Mouse (Mus musculus) stomach, postnatal 0 days (tissue): Measurements from ENCODE around the gene Gm960. TPM values are rescaled to one million over a fixed set of nuclear protein-coding genes. Genes with fewer than 3 reads are reported as not detected.

Experiments
- ATAC-seq: fragments of 200-750 bp; cut with Nextera tagmentation; 2 replicates; pipeline ENCODE4 v1.8.0; 2017; ENCODE audit not compliant: low FRiP score, low TSS enrichment
- DNase-seq: peaks from one replicate; pipeline ENCODE4 v3.0.0-alpha.2; 2016; ENCODE audit warnings: low spot score
- H3K27ac ChIP-seq: fragments of 300-500 bp; sonication (generic); replicated peaks from 2 replicates; pipeline ENCODE4 v1.5.1; 2014; ENCODE audit warnings: mild to moderate bottlenecking, control low read depth
- H3K27me3 ChIP-seq: fragments of 300-500 bp; sonication (generic); 2 replicates; pipeline ENCODE4 v1.6.1; 2014; ENCODE audit warnings: low read length; ENCODE audit not compliant: control insufficient read depth, insufficient read depth
- H3K36me3 ChIP-seq: fragments of 300-500 bp; sonication (generic); 2 replicates; pipeline ENCODE4 v1.6.1; 2014; ENCODE audit warnings: low read length, mixed read lengths; ENCODE audit not compliant: control insufficient read depth, insufficient read depth
- H3K4me1 ChIP-seq: fragments of 300-500 bp; sonication (generic); replicated peaks from 2 replicates; pipeline ENCODE4 v1.6.1; 2014; ENCODE audit warnings: antibody characterized with exemption; ENCODE audit not compliant: control insufficient read depth, insufficient read depth
- H3K4me2 ChIP-seq: fragments of 300-500 bp; sonication (generic); replicated peaks from 2 replicates; pipeline ENCODE4 v1.6.1; 2014; ENCODE audit warnings: low read depth, mild to moderate bottlenecking, control low read depth, moderate library complexity
- H3K4me3 ChIP-seq: fragments of 300-500 bp; sonication (generic); 2 replicates; pipeline ENCODE4 v1.5.1; 2014; ENCODE audit warnings: low read depth, low read length, control low read depth
- H3K9ac ChIP-seq: fragments of 300-500 bp; sonication (generic); 2 replicates; pipeline ENCODE4 v1.6.1; 2014; ENCODE audit warnings: mild to moderate bottlenecking, low read length, control low read depth, mixed read lengths
- H3K9me3 ChIP-seq: fragments of 300-500 bp; sonication (generic); 2 replicates; pipeline ENCODE4 v1.6.1; 2016; ENCODE audit warnings: low read length; ENCODE audit not compliant: control insufficient read depth
- CTCF ChIP-seq: IDR thresholded peaks from 2 replicates; pipeline ENCODE4 v1.5.1; 2016; ENCODE audit warnings: antibody characterized with exemption, low read depth, mild to moderate bottlenecking, moderate library complexity
- EP300 ChIP-seq: optimal IDR thresholded peaks from 2 replicates; pipeline ENCODE3; 2016; ENCODE audit warnings: antibody characterized with exemption
- WGBS: fragments of 180-500 bp; shearing (Covaris S2); extraction: QIAGEN DNeasy Blood & Tissue Kit; methylation state at CpG from one replicate; pipeline ENCODE4 v1.1.7; 2014; 5-methylcytosine and 5-hydroxymethylcytosine counted together
- polyA plus RNA-seq: library from polyadenylated mRNA; unstranded; fragments of >200 nt; fragmentation: Nextera tagmentation; extraction: Ambion mirVana; gene quantifications from 2 replicates; pipeline ENCODE4 v1.2.1, GENCODE M21; 2015

Gm960 gene
- polyA plus RNA-seq, 1 experiment from 2014 or later, result 2.3 TPM

DNA sequence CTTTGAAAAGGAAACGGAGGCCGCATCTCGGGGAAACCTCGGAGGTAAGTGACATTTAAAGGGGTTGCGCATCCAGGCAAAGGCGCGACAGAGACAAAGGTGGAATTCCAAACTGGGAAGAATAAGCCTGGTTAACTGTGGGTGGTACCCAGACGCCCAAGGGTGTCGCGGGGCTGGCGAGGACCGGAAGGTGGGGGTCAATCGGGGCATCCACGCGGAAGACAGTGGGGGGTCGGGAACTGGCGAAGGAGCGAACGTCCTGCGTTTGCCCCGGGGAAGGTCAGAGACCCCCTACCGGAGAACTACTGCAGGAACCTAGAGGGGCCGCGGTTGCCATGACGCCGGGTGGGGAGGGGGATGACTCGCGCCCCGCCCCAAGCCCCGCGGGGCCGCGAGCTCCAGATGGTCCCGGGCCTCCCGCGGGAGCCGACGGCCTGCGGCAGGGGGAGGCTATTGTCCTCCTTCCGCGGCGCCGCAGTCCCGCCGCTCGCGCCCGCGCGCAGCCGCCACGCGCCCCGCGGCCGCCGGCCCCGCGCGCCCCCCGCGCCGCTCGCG, 13.2 kb upstream of the Gm960 start:
- H3K27me3 ChIP-seq, result peaks cover 16% of the 10 kb centered on the region; the same call in 1 of the 2 replicates
- peak overlapping the region; percentile 55 for H3K9ac ChIP-seq
- H3K4me1 ChIP-seq, result no peaks in the 10 kb centered on the region
- 1% methylated on average over 41 of the region's 65 CpGs for WGBS
- no peak overlapping the region for H3K27ac ChIP-seq
- TF ChIP-seq EP300 (no peak), CTCF (no peak)
- no peaks in the 10 kb centered on the region for H3K36me3 ChIP-seq
- H3K9me3 ChIP-seq, result no peaks in the 10 kb centered on the region
- peak overlapping the region; percentile 51 for H3K4me3 ChIP-seq
- DNase-seq (no peak), ATAC-seq (no peak)
- H3K4me2 ChIP-seq, result peak overlapping the region; percentile 92

DNA sequence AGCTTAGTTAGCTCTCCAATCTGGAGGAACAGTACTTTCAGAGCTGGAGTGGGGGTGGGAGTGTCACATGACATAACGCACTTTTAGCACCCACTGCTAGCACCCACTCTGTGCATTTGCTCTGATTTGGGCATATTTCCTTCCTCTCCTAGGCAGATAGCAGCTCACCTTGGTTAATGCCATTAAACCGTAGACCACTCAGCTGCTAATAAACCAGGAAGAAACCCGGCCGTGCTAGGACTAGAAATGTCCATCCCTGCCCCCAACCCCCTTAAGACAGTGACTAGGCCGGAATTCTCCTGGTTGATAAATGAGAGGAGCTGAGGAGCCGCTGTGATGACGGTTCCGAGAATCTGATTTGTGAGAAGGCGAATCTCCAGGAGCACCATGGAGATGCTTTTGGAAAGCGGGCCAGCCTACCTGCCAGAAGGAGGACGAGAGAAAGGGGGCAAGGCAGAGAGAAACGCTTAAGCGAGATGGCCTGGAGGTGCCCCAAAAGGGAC, 12.7 kb upstream of the Gm960 start, which contains the start of gene Sptbn2:
Sptbn2 (plus strand) TSS at position 70 of the 503 bp plus-strand sequence.
- Histone ChIP-seq H3K27me3 (peaks cover 16% of the 10 kb centered on the region; the same call in 1 of the 2 replicates), H3K9ac (peak within 1 kb of the TSS; percentile 55), H3K4me3 (peak within 1 kb of the TSS; percentile 51), H3K9me3 (no peaks in the 10 kb centered on the region), H3K36me3 (no peaks in the 10 kb centered on the region), H3K27ac (no peak within 1 kb of the TSS), H3K4me2 (peak within 1 kb of the TSS; percentile 92), H3K4me1 (no peaks in the 10 kb centered on the region)
- WGBS, result 31% methylated on average over 13 of the region's 13 CpGs
- TF ChIP-seq EP300 (no peak), CTCF (no peak)
- DNase-seq, result no peak
- no peak for ATAC-seq

DNA sequence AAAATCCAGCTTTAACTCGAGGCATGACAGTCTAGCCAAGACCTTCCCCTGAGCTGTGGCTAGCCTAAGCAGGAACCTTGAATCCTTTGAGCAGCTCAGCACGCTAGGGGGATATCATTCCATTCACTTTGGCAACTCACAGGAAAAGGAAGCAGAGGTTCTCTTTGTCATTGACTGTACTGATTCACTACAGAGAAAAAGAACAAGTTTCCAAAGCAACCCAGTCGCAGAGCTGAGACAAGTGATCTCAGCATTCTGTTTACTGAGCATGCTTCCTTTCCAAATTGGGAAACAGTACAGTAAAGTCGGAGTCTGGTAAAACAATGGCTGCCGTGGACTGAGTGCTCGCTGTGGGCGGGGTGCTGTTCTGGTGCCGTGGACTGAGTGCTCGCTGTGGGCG, 10.3 kb upstream of the Gm960 start:
- H3K27ac ChIP-seq, result no peak overlapping the region
- H3K4me2 ChIP-seq, result no peak overlapping the region
- WGBS, result 68% methylated on average over 10 of the region's 10 CpGs
- H3K9me3 ChIP-seq, result no peaks in the 10 kb centered on the region
- no peaks in the 10 kb centered on the region for H3K4me1 ChIP-seq
- peaks cover 16% of the 10 kb centered on the region; the same call in 1 of the 2 replicates for H3K27me3 ChIP-seq
- no peak overlapping the region for H3K9ac ChIP-seq
- no peaks in the 10 kb centered on the region for H3K36me3 ChIP-seq
- TF ChIP-seq CTCF (no peak), EP300 (no peak)
- no peak for ATAC-seq
- H3K4me3 ChIP-seq, result no peak overlapping the region
- DNase-seq, result no peak

DNA sequence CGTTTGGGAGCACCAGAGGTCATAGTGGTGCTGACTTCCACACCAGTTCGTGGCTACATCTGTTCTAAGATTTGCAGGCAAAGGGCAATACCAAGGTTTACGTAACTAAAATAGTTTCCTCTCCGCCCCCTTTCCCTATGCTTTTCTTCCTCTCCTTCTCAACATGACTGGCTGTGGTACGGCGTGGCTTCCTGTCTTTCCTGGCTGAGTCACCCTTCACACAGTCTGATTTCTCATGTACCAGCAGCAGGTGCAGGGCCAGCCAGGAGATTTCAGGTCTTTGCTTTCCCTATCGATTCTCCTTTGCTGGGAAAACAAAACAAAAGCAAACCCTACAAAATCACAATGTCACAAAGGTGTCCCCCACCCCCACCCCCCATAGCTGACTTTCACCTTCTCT, 2.8 kb upstream of the Gm960 start:
- ATAC-seq (peak; percentile 83), DNase-seq (peak; percentile 37)
- no peak overlapping the region for H3K4me3 ChIP-seq
- 0 out of 2 replicates have a peak, but pooled peaks cover 2% of the 10 kb centered on the region for H3K27me3 ChIP-seq
- H3K4me2 ChIP-seq, result no peak overlapping the region
- no peak overlapping the region for H3K9ac ChIP-seq
- H3K9me3 ChIP-seq, result no peaks in the 10 kb centered on the region
- WGBS, result 28% methylated on average over 7 of the region's 7 CpGs
- H3K36me3 ChIP-seq, result no peaks in the 10 kb centered on the region
- no peaks in the 10 kb centered on the region for H3K4me1 ChIP-seq
- TF ChIP-seq EP300, result no peak
- no peak for TF ChIP-seq CTCF
- H3K27ac ChIP-seq, result no peak overlapping the region

DNA sequence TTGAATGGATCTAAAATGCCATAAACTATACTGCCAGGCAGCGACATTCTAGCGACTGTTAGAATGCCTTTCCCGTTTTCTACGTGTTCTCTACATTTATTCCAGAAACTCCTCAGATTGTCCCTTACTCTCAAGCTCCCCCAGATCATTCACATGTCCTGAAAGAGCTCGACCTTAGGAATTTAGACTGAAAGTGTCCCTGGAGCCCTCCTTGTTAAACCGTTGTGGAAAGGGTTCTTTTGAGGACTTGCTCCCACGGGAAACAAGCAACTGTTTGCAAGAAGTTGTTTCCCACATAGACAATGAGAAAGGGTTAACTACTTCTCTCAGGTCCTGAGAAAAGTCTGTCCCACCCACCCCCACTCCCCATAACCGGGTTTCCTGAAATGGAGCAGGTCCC, 2.2 kb upstream of the Gm960 start:
- no peaks in the 10 kb centered on the region for H3K4me1 ChIP-seq
- H3K4me2 ChIP-seq, result no peak overlapping the region
- H3K9me3 ChIP-seq, result no peaks in the 10 kb centered on the region
- H3K9ac ChIP-seq, result no peak overlapping the region
- no peak overlapping the region for H3K4me3 ChIP-seq
- 0 out of 2 replicates have a peak, but pooled peaks cover 2% of the 10 kb centered on the region for H3K27me3 ChIP-seq
- DNase-seq (no peak), ATAC-seq (no peak)
- 71% methylated on average over 8 of the region's 8 CpGs for WGBS
- no peak overlapping the region for H3K27ac ChIP-seq
- no peak for TF ChIP-seq EP300
- TF ChIP-seq CTCF, result no peak
- no peaks in the 10 kb centered on the region for H3K36me3 ChIP-seq

DNA sequence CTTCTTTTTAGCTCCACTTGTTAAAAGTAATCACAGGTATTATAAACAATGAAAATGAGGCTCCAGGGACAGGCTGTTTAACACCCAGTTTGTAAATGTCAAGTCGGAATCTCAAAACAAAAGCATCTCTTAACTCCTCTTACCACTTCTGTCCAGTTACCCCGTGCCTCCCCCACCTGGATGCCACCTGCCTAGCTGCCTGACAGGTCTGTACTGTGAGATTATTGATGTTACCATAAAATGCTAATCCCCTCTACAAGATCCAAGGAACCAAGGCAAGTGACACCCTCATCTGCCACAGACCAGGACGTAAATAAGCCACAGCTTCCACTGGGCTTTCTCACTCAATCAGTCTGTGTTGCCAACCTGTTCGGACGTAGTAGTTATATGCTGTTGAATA, 1.4 kb upstream of the Gm960 start:
- no peak for DNase-seq
- H3K4me3 ChIP-seq, result no peak overlapping the region
- H3K27me3 ChIP-seq, result 0 out of 2 replicates have a peak, but pooled peaks cover 2% of the 10 kb centered on the region
- TF ChIP-seq EP300 (no peak), CTCF (no peak)
- WGBS, result 50% methylated on average over 5 of the region's 5 CpGs
- no peak for ATAC-seq
- no peaks in the 10 kb centered on the region for H3K4me1 ChIP-seq
- H3K27ac ChIP-seq, result no peak overlapping the region
- no peak overlapping the region for H3K9ac ChIP-seq
- H3K36me3 ChIP-seq, result no peaks in the 10 kb centered on the region
- H3K4me2 ChIP-seq, result no peak overlapping the region
- H3K9me3 ChIP-seq, result no peaks in the 10 kb centered on the region
